Mouse (Mus musculus) spleen, postnatal 0 days (tissue): ENCODE results near the gene Rgma. TPM values are rescaled to one million over a fixed set of nuclear protein-coding genes. Genes with fewer than 3 reads are reported as not detected.

Experiments
- polyA plus RNA-seq: library from polyadenylated mRNA; unstranded; fragments of >200 nt; fragmentation: Nextera tagmentation; extraction: Ambion mirVana; gene quantifications from 2 replicates; pipeline ENCODE4 v1.2.1, GENCODE M21; 2015

Rgma gene
- 2.6 and 3.5 TPM in 2 replicates for polyA plus RNA-seq

DNA sequence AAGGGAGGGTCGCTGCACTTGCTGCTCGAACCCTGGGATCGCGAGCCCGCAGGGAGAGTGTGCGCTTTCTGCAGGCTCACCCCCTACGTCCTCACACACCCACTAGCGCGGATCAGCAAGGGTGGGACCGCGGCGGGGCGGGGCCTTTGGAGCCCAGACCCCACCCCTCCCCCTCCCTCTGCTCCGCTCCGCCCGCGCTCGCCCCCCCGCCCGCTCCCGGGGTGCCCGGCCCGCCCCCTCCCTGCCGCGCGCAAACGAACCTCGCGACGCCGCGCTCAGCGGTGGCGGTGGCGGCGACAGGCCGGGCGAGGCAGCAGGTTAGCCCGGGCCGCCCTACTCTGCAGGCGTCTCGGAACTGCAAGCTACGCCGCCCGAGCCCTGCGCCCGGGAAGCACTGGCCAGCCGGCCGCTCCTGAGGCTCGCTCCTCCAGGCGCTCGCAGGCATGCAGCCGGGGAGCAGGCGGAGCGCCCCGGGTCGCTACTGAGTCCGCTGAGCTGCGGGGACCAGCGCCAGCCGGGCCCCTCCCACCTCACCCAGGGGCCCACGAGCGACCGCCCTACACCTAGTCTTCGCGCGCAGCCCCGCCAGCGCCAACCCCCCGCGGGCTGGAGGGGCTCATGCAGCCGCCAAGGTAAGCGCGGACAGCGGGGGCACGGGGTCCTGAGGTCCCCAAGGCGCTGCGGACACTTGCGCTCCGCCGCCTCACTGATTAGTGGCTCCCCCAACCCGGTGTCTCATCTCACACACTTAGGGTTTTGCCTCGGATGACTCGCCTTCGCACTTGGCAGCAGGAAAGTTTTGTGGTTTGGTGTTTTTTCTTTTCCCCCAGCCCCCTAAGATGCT is at the start of gene Rgma:
Rgma (plus strand) TSS at position 253 of the 844 bp plus-strand sequence.

Other genes starting within 250 kb of the Rgma start
- 30.6 and 32.4 TPM in 2 replicates for gene Chd2, start 166.3 kb downstream of the Rgma start, polyA plus RNA-seq